Mouse (Mus musculus) stomach, embryonic 15.5 days (tissue): ENCODE results near the gene Fam171a2. TPM values are rescaled to one million over a fixed set of nuclear protein-coding genes. Genes with fewer than 3 reads are reported as not detected.
"Not testable (repeated sequence)": the region's sequence is repeated elsewhere in the genome, so short reads cannot be mapped to it uniquely, and the experiment has no call there.

Experiments
- ATAC-seq: fragments of 200-750 bp; cut with Nextera tagmentation; 2 replicates; pipeline ENCODE4 v1.8.0; 2017; ENCODE audit warnings: low read depth, moderate number of reproducible peaks, moderate TSS enrichment; ENCODE audit not compliant: insufficient read depth, low FRiP score
- H3K27ac ChIP-seq: fragments of 300-500 bp; sonication (generic); 2 replicates; pipeline ENCODE4 v1.5.1; 2015; ENCODE audit warnings: mild to moderate bottlenecking, inconsistent platforms
- H3K27me3 ChIP-seq: fragments of 300-500 bp; sonication (generic); replicated peaks from 2 replicates; pipeline ENCODE4 v1.6.1; 2015; ENCODE audit warnings: inconsistent platforms
- H3K36me3 ChIP-seq: fragments of 300-500 bp; sonication (generic); 2 replicates; pipeline ENCODE4 v1.6.1; 2015; ENCODE audit warnings: inconsistent platforms
- H3K4me1 ChIP-seq: fragments of 300-500 bp; sonication (generic); 2 replicates; pipeline ENCODE4 v1.6.1; 2015; ENCODE audit warnings: inconsistent platforms
- H3K4me2 ChIP-seq: fragments of 300-500 bp; sonication (generic); 2 replicates; pipeline ENCODE4 v1.6.1; 2015; ENCODE audit warnings: mild to moderate bottlenecking, inconsistent platforms
- H3K4me3 ChIP-seq: fragments of 300-500 bp; sonication (generic); replicated peaks from 2 replicates; pipeline ENCODE4 v1.5.1; 2015; ENCODE audit warnings: inconsistent platforms
- H3K9ac ChIP-seq: fragments of 300-500 bp; sonication (generic); 2 replicates; pipeline ENCODE4 v1.6.1; 2015; ENCODE audit warnings: inconsistent platforms
- H3K9me3 ChIP-seq: fragments of 300-500 bp; sonication (generic); 2 replicates; pipeline ENCODE4 v1.6.1; 2016; ENCODE audit warnings: inconsistent platforms
- WGBS: fragments of 180-500 bp; shearing (Covaris S2); methylation state at CpG from one replicate; pipeline ENCODE4 v1.1.7; 2015; 5-methylcytosine and 5-hydroxymethylcytosine counted together
- polyA plus RNA-seq: library from polyadenylated mRNA; unstranded; fragments of >200 nt; fragmentation: Nextera tagmentation; extraction: Ambion mirVana; gene quantifications from 2 replicates; pipeline ENCODE4 v1.2.1, GENCODE M21; 2015

Fam171a2 gene
- polyA plus RNA-seq, 1 experiment from 2014 or later = 5.5 TPM

DNA sequence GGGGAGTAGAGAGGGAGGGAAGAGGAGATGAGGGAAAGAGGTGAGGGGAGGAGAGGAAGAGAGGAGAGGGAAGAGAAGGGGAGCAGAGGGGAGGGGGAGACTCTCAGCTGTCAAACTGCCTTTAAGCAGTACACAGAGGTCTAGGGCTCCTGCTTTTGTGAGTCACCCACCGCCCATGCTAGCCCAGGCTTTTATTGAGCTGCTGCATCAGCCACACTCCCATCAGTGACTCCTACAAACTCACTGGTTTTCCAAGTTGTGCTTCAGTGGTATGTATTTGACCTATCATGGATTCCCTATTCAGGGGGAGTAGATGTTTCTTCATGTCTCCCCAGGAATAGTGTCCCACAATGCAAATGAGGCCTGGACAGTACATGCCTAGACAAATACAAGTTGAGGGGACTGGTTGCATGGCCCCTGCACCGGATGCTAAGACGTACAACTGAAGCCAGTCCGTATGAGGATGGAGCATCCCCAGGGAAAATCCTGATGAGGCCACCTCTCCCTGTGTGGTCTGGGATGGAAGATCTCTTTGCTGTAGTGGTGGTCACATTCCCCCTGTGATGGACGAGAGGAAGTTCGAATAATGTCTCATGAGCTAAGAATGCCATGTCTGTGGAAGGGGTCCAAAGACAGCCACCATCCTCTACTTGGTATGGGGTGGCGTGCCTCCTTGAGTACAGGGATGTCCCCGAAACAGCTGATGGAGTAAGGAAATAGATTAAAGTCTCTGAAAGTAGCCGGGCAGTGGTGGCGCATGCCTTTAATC lies 32.3 kb downstream of the Fam171a2 start:
- Histone ChIP-seq H3K4me3 (no peak overlapping the region), H3K36me3 (no peaks in the 10 kb centered on the region), H3K9me3 (no peaks in the 10 kb centered on the region), H3K4me2 (no peak overlapping the region), H3K9ac (no peak overlapping the region), H3K27me3 (no peaks in the 10 kb centered on the region), H3K27ac (no peak overlapping the region), H3K4me1 (peaks cover 4% of the 10 kb centered on the region; the same call in 1 of the 2 replicates)
- ATAC-seq = no peak
- 65% methylated on average over 10 of the region's 10 CpGs for WGBS

GRCm38 (mm10) chr11:102413059-102413458 lies 34.4 kb downstream of the Fam171a2 start:
- Histone ChIP-seq H3K36me3 (no peaks in the 10 kb centered on the region), H3K4me2 (no peak overlapping the region), H3K4me1 (peaks cover 8% of the 10 kb centered on the region), H3K9ac (no peak overlapping the region), H3K4me3 (no peak overlapping the region), H3K27ac (no peak overlapping the region), H3K9me3 (no peaks in the 10 kb centered on the region), H3K27me3 (no peaks in the 10 kb centered on the region)
- 74% methylated on average over 8 of the region's 8 CpGs for WGBS
- no peak for ATAC-seq

GRCm38 (mm10) chr11:102411704-102412103 lies 35.8 kb downstream of the Fam171a2 start:
- no peak overlapping the region for H3K9ac ChIP-seq
- H3K4me2 ChIP-seq = no peak overlapping the region
- no peaks in the 10 kb centered on the region for H3K36me3 ChIP-seq
- no peak for ATAC-seq
- H3K9me3 ChIP-seq = no peaks in the 10 kb centered on the region
- H3K4me1 ChIP-seq = peaks cover 8% of the 10 kb centered on the region
- WGBS = 6% methylated on average over 11 of the region's 11 CpGs
- H3K27ac ChIP-seq = no peak overlapping the region
- no peaks in the 10 kb centered on the region for H3K27me3 ChIP-seq
- H3K4me3 ChIP-seq = no peak overlapping the region

DNA sequence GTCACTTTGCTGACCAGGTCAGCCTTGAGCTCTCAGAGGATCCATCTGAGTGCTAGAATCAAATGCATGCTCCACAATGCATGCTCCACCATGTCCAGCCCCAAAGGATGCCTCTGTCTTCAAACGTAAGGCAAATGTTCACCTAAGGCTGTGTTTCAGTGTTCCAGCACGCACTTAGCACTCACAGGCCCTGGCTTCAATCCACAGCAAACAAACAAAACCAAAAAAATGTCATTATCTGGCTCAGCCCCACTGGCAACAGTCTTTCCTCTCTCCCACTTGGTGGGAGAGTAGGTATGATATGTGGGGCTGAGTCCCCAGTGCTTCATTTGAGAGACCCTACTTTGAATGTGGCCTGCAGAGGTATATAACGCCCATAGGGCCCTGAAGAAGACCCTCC lies 36.4 kb downstream of the Fam171a2 start:
- no peaks in the 10 kb centered on the region for H3K36me3 ChIP-seq
- H3K4me3 ChIP-seq = no peak overlapping the region
- no peak overlapping the region for H3K4me2 ChIP-seq
- no peaks in the 10 kb centered on the region for H3K27me3 ChIP-seq
- H3K9ac ChIP-seq = no peak overlapping the region
- no peak overlapping the region for H3K27ac ChIP-seq
- no peaks in the 10 kb centered on the region for H3K9me3 ChIP-seq
- WGBS = 75% methylated on average over 3 of the region's 3 CpGs
- H3K4me1 ChIP-seq = peaks cover 14% of the 10 kb centered on the region
- no peak for ATAC-seq

DNA sequence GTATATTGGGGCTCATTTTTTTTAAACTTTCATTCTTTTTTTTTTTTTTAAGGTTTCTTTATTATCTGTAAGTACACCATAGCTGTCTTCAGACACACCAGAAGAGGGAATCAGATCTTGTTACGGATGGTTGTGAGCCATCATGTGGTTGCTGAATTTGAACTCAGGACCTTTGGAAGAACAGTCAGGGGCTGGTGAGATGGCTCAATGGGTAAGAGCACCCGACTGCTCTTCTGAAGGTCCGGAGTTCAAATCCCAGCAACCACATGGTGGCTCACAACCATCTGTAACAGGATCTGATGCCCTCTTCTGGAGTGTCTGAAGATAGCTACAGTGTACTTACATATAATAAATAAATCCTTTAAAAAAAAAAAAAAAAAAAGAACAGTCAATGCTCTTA lies 37.1 kb downstream of the Fam171a2 start:
- H3K9me3 ChIP-seq, H3K36me3 ChIP-seq, H3K27me3 ChIP-seq, H3K4me2 ChIP-seq, H3K4me3 ChIP-seq, H3K27ac ChIP-seq, H3K9ac ChIP-seq, ATAC-seq: not testable (repeated sequence)
- peaks cover 21% of the 10 kb centered on the region for H3K4me1 ChIP-seq
- 82% methylated on average over 3 of the region's 3 CpGs for WGBS

DNA sequence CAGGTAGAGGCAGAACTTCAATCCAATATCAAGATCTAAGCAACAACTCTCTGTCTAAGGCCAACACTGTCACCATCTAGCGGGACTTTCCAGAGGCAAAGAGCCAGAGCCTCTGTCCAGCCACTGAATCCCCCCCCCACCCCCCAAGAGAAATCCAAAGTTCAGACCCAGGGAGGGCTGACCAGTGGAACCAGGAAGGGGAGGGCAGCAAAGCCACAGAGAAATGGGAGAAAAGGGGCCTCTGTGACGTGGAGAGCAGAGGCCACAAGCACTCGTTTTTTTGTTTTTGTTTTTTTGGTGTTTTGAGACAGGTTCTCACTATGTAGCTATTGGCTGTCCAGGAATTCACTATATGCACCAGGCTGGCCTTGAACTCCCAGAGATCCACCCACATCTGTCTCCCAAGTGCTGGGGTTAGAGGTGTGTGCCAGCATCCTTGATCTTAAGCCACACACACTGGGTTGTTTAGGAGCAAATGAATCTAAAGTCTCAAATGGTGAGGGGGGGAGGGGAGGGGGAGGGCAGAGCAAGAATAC lies 37.6 kb downstream of the Fam171a2 start:
- H3K27ac ChIP-seq = peak overlapping the region; percentile 94; the same call in 1 of the 2 replicates
- no peak for ATAC-seq
- 72% methylated on average over 3 of the region's 3 CpGs for WGBS
- H3K9ac ChIP-seq = no peak overlapping the region
- H3K36me3 ChIP-seq = no peaks in the 10 kb centered on the region
- H3K27me3 ChIP-seq = no peaks in the 10 kb centered on the region
- peaks cover 22% of the 10 kb centered on the region for H3K4me1 ChIP-seq
- no peak overlapping the region for H3K4me2 ChIP-seq
- H3K4me3 ChIP-seq = no peak overlapping the region
- no peaks in the 10 kb centered on the region for H3K9me3 ChIP-seq

DNA sequence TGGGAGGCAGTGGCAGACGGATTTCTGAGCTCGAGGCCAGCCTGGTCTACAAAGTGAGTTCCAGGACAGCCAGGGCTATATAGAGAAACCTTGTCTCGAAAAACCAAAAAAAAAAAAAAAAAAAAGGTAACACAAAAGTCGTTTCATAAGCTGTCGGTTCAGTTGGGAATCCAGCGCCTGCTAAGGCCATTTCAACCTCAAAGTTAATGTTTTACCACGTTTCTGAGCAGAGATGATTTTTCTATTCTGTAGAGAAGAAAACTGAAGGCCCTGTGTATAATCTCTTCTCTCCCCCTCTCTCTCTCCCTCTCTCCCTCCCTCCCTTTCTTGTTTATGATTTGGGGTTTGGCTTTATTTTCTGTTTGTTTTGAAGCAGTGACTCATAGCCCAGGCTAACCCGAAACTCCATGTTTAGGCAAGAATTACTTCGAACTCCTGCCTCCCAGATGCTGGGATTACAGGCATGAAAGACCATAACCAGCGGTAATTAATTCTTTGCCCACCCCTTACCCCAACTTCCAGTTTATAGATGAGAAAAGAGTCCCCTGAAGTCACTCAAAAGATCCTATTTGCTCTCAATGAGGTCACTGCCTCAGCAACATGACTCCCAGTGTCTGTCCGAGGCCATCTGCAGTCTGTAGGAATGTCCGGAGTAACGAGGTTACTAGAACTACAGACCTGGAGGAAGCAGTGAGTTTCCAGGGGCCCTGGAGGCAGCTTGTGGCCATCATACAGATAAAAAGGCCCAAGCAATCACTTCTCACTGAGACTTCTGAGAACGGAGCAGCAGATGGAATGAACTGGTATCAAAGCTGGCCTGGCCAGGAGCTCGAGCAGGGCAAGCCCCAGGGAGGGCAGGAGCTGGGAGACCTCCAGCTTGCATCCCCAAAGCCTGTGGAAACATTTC lies 38.3 kb downstream of the Fam171a2 start:
- no peaks in the 10 kb centered on the region for H3K9me3 ChIP-seq
- H3K4me2 ChIP-seq = peak overlapping the region; percentile 86
- no peaks in the 10 kb centered on the region for H3K27me3 ChIP-seq
- WGBS = 33% methylated on average over 15 of the region's 15 CpGs
- peaks cover 2% of the 10 kb centered on the region; the same call in 1 of the 2 replicates for H3K36me3 ChIP-seq
- 0 out of 2 replicates have a peak, but pooled peaks have one; percentile 0 for ATAC-seq
- H3K4me1 ChIP-seq = peaks cover 22% of the 10 kb centered on the region
- peak overlapping the region; percentile 90 for H3K4me3 ChIP-seq
- no peak overlapping the region; the same call in 1 of the 2 replicates for H3K9ac ChIP-seq
- peak overlapping the region; percentile 94 for H3K27ac ChIP-seq

GRCm38 (mm10) chr11:102408344-102408876 lies 39.1 kb downstream of the Fam171a2 start:
- H3K9ac ChIP-seq = no peak overlapping the region
- under 1% methylated on average over 32 of the region's 32 CpGs for WGBS
- H3K4me3 ChIP-seq = peak overlapping the region; percentile 90
- H3K27me3 ChIP-seq = no peaks in the 10 kb centered on the region
- peak overlapping the region; percentile 86 for H3K4me2 ChIP-seq
- H3K4me1 ChIP-seq = peaks cover 22% of the 10 kb centered on the region
- peaks cover 10% of the 10 kb centered on the region for H3K36me3 ChIP-seq
- peak; percentile 92 for ATAC-seq
- no peaks in the 10 kb centered on the region for H3K9me3 ChIP-seq
- H3K27ac ChIP-seq = peak overlapping the region; percentile 94

GRCm38 (mm10) chr11:102407834-102408215 lies 39.7 kb downstream of the Fam171a2 start, which contains the start of gene Slc25a39:
Gene Slc25a39 (minus strand): TSS chr11:102407946.
- Histone ChIP-seq H3K9me3 (no peaks in the 10 kb centered on the region), H3K27me3 (no peaks in the 10 kb centered on the region), H3K9ac (peak within 1 kb of the TSS; percentile 86), H3K36me3 (peaks cover 15% of the 10 kb centered on the region), H3K4me3 (peak within 1 kb of the TSS; percentile 90), H3K27ac (peak within 1 kb of the TSS; percentile 94), H3K4me1 (peaks cover 22% of the 10 kb centered on the region), H3K4me2 (peak within 1 kb of the TSS; percentile 86)
- ATAC-seq = no peak
- WGBS = under 1% methylated on average over 19 of the region's 19 CpGs

GRCm38 (mm10) chr11:102406900-102407833 lies 40.3 kb downstream of the Fam171a2 start:
- peak overlapping the region; percentile 86 for H3K9ac ChIP-seq
- ATAC-seq = peak; percentile 70
- H3K4me2 ChIP-seq = peak overlapping the region; percentile 86
- peak overlapping the region; percentile 94 for H3K27ac ChIP-seq
- H3K4me3 ChIP-seq = peak overlapping the region; percentile 90
- under 1% methylated on average over 72 of the region's 85 CpGs for WGBS
- peaks cover 22% of the 10 kb centered on the region for H3K4me1 ChIP-seq
- no peaks in the 10 kb centered on the region for H3K9me3 ChIP-seq
- H3K27me3 ChIP-seq = no peaks in the 10 kb centered on the region
- peaks cover 19% of the 10 kb centered on the region for H3K36me3 ChIP-seq

GRCm38 (mm10) chr11:102406401-102406800 lies 41.1 kb downstream of the Fam171a2 start:
- peak overlapping the region; percentile 90 for H3K4me3 ChIP-seq
- H3K9ac ChIP-seq = peak overlapping the region; percentile 86; the same call in 1 of the 2 replicates
- H3K27me3 ChIP-seq = peaks cover 4% of the 10 kb centered on the region; the same call in 1 of the 2 replicates
- no peaks in the 10 kb centered on the region for H3K9me3 ChIP-seq
- peak overlapping the region; percentile 94 for H3K27ac ChIP-seq
- peaks cover 19% of the 10 kb centered on the region for H3K36me3 ChIP-seq
- H3K4me2 ChIP-seq = peak overlapping the region; percentile 86
- peaks cover 22% of the 10 kb centered on the region for H3K4me1 ChIP-seq
- WGBS = 1% methylated on average over 3 of the region's 3 CpGs
- no peak for ATAC-seq
